Mouse (Mus musculus) embryonic fibroblast, embryonic 13.5 days (primary cell): Measurements from ENCODE around the gene Bean1.

Experiments used
- CTCF ChIP-seq: IDR thresholded peaks from 2 replicates; pipeline ENCODE4 v1.5.1; 2011; ENCODE audit warnings: mild to moderate bottlenecking, control low read depth, low read length, moderate library complexity, borderline replicate concordance; ENCODE audit not compliant: insufficient read depth
- POLR2A ChIP-seq: IDR thresholded peaks from 2 replicates; pipeline ENCODE4 v1.6.1; 2011; ENCODE audit warnings: low read depth, mild to moderate bottlenecking, control low read depth, low read length, moderate library complexity

GRCm38 (mm10) chr8:104130916-104131315 is 39.3 kb upstream of the Bean1 start:
- TF ChIP-seq CTCF (no peak), POLR2A (no peak)
